Comparison of ENCODE assay signal across 10 mouse cellular contexts in the genomic region with DNA sequence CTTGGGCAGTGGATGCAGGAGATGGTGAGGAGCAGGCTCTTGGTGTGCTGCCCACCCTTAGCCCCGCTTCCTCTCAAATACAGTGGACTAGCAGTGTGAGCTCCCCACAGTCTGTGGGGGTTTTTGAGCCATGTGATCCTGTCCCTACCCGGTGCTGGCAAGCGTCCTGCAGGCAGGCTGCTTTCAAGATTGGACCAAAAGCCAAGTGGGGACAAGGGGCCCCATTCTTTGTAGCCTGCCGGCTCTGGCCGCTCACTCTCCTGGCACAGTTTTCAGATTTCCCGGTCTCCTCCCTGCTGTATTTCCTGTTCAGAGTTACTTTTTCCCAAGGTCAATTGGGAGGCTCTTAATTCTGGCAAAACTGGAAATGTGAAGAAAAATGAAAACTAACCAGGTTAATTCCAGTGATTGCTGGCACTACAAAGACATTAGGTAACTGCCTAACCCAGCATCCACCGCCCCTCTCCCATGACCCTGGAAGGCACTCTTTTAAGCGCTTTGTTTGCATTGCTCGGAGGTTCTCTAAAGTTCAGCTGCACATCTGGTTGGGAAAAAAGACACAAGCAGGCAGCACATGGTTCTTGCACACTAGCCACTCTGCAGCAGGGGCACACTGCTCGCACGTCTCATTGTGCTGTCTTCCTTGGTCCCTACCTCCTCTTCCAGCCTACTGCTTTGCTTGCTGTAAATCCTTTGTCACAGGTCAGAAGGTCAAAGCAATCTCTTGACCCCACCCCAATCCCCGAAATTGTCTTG.
DNase-seq lines count a peak whose midpoint lies in the region; ATAC-seq and TF ChIP-seq lines count a peak whose summit lies in the region.
"Had no signal": no experiment of that assay in that cellular context is flagged by ENCODE, and none has a peak within 500 bp of the region (broad histone marks: within the 10 kb centered on the region; RNA-seq: fewer than 3 reads in every experiment).

No protein-coding gene starts in this region.

- intact Hi-C loops in gastrocnemius, postnatal 36 days (cut with DNase I), result no loop called here

- no peaks in the 10 kb centered on the region for H3K9me3 ChIP-seq in limb, embryonic 12.5 days

- H3K4me1 ChIP-seq in brown adipose tissue, adult 24 weeks (ENCODE audit: control insufficient read depth, insufficient read depth, insufficient read length, low read length), result peaks cover 15% of the 10 kb centered on the region
- H3K4me1 ChIP-seq in limb, embryonic 12.5 days (replicated peaks), result peaks cover 18% of the 10 kb centered on the region
- H3K4me1 ChIP-seq in small intestine, adult 2 months (ENCODE audit: control insufficient read depth, insufficient read depth, insufficient read length, low read length), result peaks cover 21% of the 10 kb centered on the region

- peak overlapping the region; percentile 97 for H3K27ac ChIP-seq in brown adipose tissue, adult 24 weeks (replicated peaks; ENCODE audit: low read depth, low read length)
- H3K27ac ChIP-seq in limb, embryonic 12.5 days, result peak overlapping the region; percentile 41; the same call in 1 of the 2 replicates
- H3K27ac ChIP-seq in small intestine, adult 2 months (ENCODE audit: insufficient read depth, low read depth, low read length), result peak overlapping the region; percentile 22

- no peak overlapping the region for H3K4me3 ChIP-seq in brown adipose tissue, adult 24 weeks (ENCODE audit: insufficient read depth, low read depth, low read length)
- H3K4me3 ChIP-seq in limb, embryonic 12.5 days (replicated peaks), result no peak overlapping the region
- no peak overlapping the region for H3K4me3 ChIP-seq in small intestine, adult 2 months (ENCODE audit: low read depth, low read length)
- H3K4me3 ChIP-seq: erythroblast, embryonic 14.5 days; myocyte had no signal

- no peak overlapping the region for H3K9ac ChIP-seq in limb, embryonic 12.5 days (replicated peaks)

- no peaks in the 10 kb centered on the region for H3K36me3 ChIP-seq in limb, embryonic 12.5 days
- no peaks in the 10 kb centered on the region for H3K36me3 ChIP-seq in small intestine, adult 2 months (ENCODE audit: control insufficient read depth, insufficient read depth, low read length)

- no peaks in the 10 kb centered on the region for H3K27me3 ChIP-seq in limb, embryonic 12.5 days
- H3K27me3 ChIP-seq in small intestine, adult 2 months (ENCODE audit: control insufficient read depth, insufficient read depth, low read length), result no peaks in the 10 kb centered on the region

- no peak overlapping the region for H3K4me2 ChIP-seq in limb, embryonic 12.5 days

- DNase-seq in frontal cortex, postnatal 25 days (ENCODE audit: low spot score in 2 of 2), result no peak
- DNase-seq in gastrocnemius, postnatal 36 days, result peak; percentile 10 to 25
- peak; percentile 33 for DNase-seq in kidney, adult 9 months

- ATAC-seq in frontal cortex, adult (ENCODE audit: low TSS enrichment), result peak; percentile 38; the same call in 1 of the 2 replicates
- 0 out of 2 replicates have a peak, but pooled peaks have one; percentile 37 for ATAC-seq in limb, embryonic 12.5 days (ENCODE audit: insufficient number of reproducible peaks, insufficient read depth, low FRiP score, low TSS enrichment, low read depth)
- ATAC-seq in CD4-positive, CD25-positive, alpha-beta regulatory T cell, adult 4 months, result no peak

- TF ChIP-seq CTCF in small intestine, adult 2 months (IDR thresholded peaks at IDR 0.05; ENCODE audit: extremely low read depth, insufficient read length, insufficient replicate concordance, low read depth, low read length), result no peak

- TF ChIP-seq POLR2A in small intestine, adult 2 months (IDR thresholded peaks at IDR 0.05; ENCODE audit: low read depth, low read length), result no peak

- WGBS in limb, embryonic 12.5 days, result 39% methylated on average over 12 of the region's 12 CpGs
- WGBS in small intestine, adult 2 months, result 12% methylated on average over 12 of the region's 12 CpGs

Comparison
In these comparisons a context has a peak if more than half of its experiments do, and no peak if none do; other contexts are left out.
1. DNase-seq: peak in gastrocnemius, postnatal 36 days (2 of 2) and kidney, adult 9 months (single experiment); none in frontal cortex, postnatal 25 days (0 of 2).
2. H3K27ac ChIP-seq: peak in every context shown above with its lines; median percentile 97 in brown adipose tissue, adult 24 weeks; 41 in limb, embryonic 12.5 days; 22 in small intestine, adult 2 months.